Mouse (Mus musculus): ENCODE data around the gene Hfe. TPM values are rescaled to one million over a fixed set of nuclear protein-coding genes. Genes with fewer than 3 reads are reported as not detected.

Hfe gene
- total RNA-seq (2021) = 10 to 100 TPM; 23.3 to 31.0 TPM
- long read RNA-seq, experiment 1, transcript Hfe-202 (6 exons, 3,572 nt) = major isoform, 66 of 79 reads
- long read RNA-seq, experiment 1, partial matches to known transcripts = 3 of 79 reads
- long read RNA-seq, experiment 1, other reads (novel, unspliced or antisense) = 9 of 79 reads
- long read RNA-seq, experiment 2, transcript Hfe-202 (6 exons, 3,572 nt) = major isoform, 22 of 29 reads
- long read RNA-seq, experiment 2, partial matches to known transcripts = 1 of 29 reads
- long read RNA-seq, experiment 2, other reads (novel, unspliced or antisense) = 6 of 29 reads

DNA sequence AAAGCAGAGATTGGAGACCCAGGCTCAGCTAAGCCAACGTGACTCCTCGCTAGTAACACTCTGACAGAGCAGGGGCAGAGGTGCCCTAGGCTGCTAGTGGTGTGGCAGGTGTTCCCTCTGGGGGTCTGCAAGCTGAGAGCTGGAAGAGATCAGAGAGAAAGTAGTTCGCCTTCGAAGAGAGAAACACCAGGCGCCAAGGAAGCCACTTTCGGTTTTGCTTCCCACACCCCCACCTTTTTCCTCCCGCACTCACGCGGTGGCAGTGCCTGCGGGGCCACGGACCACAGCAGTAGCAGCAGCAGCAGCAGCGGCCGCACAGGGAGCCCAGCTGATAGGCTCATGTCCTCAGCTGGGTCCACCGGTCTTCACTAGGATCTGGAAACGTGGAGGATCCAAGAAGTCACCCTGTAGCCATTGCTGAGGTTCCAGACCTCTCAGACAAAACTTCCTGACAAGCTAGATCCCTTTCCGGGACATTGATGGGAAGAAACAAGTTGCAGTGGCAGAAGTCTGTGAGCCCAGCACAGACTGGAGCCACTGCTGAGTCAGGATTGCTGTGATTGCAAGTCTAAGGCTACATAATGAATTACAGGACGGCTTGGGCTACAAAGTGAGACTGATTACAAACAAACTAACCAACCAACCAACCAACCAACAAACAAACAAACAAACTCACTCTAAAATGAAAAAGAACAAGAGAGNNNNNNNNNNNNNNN is at the start of gene Hfe:
TSS of gene Hfe (minus strand) at position 481 of the 716 bp plus-strand sequence.
- DNase-seq = peak; percentile 74

DNA sequence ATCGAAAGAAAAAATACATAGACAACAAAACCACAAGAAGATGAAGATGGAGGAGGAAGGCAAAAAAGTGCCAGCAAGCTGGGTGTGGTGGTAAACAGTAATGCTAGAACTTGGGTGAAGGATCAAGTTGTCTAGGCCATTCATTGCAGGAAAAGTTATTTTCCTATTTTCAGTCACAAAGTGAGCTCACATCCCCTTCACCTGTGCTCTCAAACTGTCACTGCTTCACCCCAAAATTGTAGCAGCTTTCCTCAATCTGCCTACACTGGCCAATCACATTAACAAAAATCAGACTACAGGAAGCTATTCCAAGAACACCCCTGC is 49.2 kb upstream of the Hfe start:
- DNase-seq = no peak

DNA sequence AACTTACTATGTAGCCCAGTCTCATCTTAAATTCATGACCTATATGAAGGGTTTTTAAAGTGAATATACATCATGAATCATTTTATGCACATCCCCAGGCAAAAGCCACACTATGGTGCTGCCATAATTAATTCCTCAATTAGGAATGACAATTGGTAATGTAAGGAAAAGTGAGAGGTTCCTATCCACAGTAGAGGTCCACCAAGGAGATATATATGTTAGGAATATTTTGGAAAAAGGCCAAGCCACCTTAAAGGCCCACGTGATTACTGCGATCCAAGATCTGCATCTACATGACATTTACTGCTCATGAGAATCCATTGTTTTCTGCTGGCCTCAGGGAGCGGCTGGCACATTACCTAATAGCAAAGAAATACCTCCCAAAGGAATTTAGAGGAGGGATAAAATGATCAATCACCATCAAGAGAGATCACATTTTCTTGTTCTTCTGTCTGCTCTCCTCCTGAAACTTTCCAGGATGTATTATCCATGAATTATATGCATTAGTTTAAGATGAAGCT is 48.7 kb upstream of the Hfe start:
- DNase-seq = no peak

DNA sequence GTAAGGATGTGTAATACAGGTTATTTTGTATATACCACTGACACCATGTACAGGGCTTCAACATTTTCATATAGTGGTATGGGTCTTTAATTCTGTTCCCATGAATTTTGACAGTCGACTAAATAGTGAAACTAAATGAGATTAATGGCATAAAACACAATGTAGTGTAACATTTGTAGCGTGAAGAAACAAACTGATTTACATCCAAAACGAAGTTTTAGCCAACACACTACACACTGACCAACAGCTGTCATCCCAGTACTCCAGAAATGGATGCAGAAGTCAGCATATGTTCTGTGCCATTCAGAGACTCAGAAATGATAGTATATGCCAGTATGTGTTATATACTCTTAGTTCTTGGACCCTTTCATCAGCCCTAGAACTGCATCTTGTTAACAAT is 47.3 kb upstream of the Hfe start:
- no peak for DNase-seq

DNA sequence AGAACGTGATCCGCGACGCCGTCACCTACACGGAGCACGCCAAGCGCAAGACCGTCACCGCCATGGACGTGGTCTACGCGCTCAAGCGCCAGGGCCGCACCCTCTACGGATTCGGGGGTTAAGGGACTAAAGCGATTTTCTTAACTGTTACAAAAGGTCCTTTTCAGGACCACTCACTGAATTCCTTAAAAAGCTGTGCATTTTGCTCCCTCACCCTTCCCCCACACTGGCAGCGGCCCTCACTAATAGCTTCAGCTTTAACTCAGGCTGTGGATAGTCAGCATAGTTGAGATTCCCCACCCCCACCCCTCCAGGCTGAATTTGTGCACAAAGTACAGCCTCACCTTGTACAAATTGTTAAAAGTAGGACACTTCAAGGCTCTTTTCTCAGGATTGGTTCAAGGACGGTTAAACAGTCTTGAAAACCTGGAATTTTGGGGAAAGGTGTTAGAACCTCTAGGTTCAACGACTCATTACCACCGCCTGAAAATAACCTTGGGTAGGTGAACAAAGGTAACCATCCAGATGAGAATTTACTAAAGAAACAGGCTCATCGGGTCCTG is 46.6 kb upstream of the Hfe start:
- no peak for DNase-seq

DNA sequence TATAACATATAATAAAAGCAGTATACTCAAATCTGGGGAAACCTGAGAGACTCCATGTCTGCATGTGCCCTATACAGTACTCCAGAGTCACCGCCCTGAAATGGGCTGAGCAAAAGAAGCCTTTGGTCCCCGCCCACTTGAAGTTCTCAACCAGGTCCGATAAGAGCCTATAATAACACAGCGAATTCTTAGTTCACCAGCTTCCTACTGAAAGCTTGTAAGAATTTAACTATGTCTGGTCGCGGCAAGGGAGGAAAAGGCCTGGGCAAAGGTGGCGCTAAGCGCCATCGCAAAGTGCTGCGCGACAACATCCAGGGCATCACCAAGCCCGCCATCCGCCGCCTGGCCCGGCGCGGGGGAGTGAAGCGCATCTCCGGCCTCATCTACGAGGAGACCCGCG is 46.1 kb upstream of the Hfe start, which contains the start of gene Hist1h4b:
TSS of gene Hist1h4b (plus strand) at position 224 of the 400 bp plus-strand sequence.
- peak; percentile 91 for DNase-seq

DNA sequence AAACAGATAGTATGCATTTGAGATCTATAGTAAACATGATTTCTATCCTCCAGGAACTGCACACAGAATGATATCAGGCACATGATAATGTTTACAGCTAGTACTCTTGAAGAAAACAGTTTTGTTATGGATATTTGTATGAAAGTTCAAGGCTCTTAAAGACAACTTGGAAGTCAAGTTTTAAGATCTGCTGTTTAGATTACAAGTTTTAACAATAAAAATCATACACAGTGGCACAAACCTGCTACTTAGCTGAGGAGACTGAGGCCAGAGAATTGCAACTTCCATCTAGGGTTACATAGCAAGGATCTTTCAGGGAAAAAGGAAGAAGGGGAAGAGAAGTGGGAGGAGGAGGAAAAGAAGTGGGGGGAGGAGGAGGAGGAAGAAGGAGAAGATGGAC is 44.3 kb upstream of the Hfe start:
- DNase-seq = no peak

DNA sequence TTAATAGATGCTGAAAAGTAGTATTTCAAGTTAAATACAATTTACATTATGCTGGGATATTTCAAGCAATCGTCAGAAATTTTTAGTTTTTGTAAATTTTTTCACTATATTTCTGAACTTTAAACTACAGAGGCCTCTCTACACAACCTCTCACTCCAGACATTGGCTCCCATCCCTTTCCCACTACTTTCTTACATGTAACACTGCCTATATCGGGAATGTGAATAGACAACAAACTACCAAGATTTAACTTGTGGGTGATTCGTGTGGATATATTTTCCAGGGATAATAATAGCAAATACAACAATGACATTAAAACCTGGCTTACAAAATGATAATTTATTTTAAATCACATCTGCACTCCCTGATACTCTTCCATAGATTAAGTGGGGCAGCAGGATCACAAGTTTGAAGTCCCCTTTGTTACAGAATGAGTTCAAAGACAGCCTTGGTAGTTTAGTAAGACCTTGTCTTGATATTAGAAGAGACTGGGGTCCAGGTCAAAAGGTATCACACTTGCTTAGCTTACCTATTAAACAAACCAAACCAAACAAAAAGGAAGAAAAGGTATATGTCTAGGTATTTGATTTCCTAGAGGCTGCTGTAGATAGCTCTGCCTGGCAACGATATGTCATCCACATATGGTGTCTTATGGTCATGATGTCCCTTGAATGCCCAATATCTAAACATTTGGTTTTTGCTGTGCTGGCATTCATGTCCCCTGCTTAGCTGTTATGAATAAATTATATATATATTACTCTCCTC is 42.8 kb upstream of the Hfe start:
- DNase-seq = no peak

DNA sequence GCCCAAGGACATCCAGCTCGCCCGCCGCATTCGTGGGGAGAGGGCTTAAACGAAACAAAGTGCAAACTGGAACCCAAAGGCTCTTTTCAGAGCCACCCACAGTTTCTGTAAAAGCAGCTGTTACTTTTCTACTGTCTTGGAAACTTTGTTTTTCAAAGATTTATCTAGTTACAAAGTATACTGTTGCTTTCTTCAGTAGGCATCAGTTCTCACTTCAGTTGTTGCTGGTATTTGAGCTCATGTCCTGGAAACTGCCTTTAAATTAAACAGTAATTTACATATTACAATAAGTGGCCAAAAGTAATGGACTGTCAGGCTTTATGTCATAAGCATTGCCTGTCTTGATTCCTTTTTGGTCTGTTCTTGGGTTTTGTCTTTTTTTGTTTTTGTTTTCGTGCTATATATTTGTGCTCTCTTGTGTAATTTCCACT is 42.1 kb upstream of the Hfe start:
- no peak for DNase-seq

DNA sequence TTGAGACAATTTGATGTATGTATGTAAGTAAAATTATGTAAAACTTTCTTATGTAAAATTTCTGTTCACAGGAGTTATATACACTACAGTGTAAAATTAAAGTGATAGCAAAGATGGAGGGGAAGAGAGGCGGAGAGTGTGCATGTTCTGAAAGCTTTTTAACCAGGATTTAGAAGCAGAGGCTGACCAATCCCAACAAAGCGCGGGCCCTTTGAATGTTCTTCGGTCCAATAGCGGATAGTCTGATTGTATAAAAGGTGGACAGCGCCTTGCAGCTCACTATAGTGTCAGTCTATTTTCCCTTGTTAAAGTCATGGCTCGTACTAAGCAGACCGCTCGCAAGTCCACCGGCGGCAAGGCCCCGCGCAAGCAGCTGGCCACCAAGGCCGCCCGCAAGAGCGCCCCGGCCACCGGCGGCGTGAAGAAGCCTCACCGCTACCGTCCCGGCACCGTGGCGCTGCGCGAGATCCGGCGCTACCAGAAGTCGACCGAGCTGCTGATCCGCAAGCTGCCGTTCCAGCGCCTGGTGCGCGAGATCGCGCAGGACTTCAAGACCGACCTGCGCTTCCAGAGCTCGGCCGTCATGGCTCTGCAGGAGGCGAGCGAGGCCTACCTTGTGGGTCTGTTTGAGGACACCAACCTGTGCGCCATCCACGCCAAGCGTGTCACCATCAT is 41.5 kb upstream of the Hfe start, which contains the start of gene Hist1h3b:
TSS of gene Hist1h3b (plus strand) at position 201 of the 675 bp plus-strand sequence.
- DNase-seq = peak; percentile 93

DNA sequence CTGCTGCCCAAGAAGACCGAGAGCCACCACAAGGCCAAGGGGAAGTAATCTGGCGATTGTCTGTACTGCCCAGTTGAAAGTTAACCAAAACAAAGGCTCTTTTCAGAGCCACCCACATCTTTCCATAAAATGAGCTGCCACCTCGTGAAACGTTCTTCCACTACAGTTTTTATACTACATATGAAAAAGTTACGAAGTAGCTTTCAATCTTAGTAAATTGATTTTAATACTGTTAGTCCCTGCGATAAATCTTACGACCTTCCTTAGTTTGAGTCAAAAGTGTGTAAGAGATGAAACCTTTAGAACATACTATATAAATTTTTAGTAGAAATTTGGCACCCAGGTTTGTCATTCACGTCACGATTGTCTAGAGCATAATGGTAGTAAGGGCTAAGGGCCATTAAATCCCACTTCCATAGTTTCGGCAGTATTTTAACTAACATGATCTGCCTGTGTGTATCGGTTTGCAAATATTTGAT is 40.9 kb upstream of the Hfe start:
- no peak for DNase-seq

DNA sequence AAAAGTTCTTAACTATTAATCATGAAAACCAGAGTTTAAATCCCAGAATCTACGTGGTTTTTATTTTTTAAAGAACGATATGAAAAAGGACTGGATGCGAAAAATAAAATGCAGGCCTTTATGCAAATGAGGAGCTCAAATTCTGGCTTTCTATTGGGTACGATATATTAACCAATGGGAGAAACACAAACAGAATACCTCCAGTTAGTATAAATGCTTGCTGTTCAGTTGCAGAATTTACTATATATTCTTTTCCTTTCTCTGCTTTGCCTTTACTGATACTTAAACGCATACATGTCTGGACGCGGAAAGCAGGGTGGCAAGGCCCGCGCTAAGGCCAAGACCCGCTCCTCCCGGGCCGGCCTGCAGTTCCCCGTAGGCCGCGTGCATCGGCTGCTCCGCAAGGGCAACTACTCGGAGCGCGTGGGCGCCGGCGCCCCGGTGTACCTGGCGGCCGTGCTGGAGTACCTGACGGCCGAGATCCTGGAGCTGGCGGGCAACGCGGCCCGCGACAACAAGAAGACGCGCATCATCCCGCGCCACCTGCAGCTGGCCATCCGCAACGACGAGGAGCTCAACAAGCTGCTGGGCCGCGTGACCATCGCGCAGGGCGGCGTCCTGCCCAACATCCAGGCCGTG is 40.3 kb upstream of the Hfe start, which contains the start of gene Hist1h2ab:
TSS of gene Hist1h2ab (plus strand) at position 288 of the 639 bp plus-strand sequence.
- peak; percentile 61 for DNase-seq

DNA sequence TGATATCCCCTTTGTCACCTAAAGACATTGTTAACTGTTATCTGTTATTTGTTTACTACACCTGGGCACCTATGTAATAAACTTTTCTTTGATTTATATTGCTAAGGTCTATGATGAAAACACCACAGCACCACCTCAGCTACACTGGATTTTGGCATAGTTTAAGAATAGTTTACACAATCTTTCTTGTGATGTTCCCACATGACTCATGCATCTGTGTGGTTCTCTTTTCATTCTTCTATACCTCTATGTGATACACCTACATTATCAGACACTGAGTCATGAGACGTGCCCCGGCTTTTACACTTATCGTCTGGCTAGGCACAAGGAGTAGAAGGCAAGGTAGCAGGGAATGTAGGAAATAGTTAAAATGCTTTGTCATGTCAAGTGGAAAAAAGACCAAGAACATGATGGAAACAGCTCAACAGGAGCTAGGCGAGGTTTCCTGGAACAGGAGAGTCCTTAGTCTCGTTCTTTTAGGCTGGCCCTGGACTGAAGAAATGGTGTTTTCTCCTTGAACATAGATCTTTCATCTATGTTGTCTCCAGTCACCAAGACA is 39.0 kb upstream of the Hfe start:
- no peak for DNase-seq

DNA sequence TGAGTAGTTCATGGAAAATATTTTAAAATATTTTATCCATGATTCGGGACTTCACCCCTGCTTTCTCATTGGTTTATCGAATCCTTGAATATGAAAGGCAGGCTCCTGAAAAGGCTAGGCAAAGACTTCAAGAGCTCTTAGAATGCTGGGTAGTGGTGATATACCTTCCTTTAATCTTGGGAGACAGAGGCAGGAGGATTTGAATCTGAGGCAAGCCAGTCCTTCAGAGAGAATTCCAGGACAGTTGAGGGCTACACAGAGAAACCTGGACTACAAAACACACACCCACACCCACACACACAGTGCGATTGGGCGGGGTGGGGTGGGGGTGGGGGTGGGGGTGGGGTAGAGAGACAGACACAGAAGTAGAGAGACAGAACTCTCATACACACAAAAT is 37.2 kb upstream of the Hfe start:
- no peak for DNase-seq

DNA sequence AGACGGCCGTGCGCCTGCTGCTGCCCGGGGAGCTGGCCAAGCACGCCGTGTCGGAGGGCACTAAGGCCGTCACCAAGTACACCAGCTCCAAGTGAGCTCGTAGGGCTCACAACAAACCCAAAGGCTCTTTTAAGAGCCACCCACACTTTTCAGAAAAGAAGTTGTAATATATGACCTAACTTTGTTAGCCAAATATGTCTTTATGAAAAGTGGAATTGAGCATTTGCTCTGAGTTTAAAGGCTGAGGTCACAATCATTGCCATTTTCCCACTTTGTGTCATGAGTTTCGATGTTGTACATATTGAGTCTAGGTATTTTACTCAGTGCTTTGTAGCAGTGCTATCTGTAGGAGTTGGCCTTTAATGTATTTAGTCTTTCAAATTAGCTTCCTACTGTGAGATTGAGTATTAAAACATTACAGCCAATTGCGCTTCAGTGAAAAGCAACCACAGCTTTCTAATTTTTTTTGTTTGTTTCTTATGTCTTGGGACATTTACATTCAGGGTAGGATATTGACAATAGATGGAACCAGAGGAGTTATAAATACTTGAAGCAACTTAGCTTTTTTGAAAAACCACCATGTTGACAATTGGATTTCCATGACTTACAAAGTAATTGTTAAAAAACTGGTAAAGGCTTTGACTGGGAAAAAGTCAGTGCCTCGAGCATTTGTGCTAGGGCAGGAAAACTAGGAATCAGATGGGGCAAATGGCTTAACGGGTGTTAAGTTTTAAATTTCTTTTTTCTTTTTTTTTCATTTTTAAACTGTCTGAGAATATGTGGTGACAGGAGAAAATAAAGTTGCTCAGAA is 36.6 kb upstream of the Hfe start:
- no peak for DNase-seq

DNA sequence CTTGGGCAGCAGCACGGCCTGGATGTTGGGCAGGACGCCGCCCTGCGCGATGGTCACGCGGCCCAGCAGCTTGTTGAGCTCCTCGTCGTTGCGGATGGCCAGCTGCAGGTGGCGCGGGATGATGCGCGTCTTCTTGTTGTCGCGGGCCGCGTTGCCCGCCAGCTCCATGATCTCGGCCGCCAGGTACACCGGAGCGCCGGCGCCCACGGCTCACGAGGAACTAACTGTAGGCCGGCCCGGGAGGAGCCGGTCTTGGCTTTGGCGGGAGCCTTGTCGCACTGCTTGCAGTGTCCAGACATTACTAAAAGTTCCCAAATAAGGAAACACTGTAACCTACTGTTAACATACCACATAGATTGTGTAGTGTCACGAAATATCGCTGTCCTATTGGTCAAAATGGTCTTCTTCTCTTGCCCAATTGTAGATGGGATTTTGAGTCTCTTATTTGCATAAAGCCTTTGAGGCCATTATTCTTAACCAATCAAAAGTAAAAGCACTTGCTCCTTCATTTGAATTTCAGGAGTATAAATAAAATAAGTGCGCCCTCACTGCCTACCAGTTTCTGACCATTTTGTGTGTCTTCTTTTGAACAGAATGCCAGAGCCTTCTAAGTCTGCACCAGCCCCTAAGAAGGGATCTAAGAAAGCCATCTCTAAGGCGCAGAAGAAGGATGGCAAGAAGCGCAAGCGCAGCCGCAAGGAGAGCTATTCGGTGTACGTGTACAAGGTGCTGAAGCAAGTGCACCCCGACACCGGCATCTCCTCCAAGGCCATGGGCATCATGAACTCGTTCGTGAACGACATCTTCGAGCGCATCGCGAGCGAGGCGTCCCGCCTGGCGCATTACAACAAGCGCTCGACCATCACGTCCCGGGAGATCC is 35.8 kb upstream of the Hfe start, which contains the start of gene Hist1h2bb:
TSS of gene Hist1h2bb (plus strand) at position 534 of the 880 bp plus-strand sequence.
- peak; percentile 72 for DNase-seq

DNA sequence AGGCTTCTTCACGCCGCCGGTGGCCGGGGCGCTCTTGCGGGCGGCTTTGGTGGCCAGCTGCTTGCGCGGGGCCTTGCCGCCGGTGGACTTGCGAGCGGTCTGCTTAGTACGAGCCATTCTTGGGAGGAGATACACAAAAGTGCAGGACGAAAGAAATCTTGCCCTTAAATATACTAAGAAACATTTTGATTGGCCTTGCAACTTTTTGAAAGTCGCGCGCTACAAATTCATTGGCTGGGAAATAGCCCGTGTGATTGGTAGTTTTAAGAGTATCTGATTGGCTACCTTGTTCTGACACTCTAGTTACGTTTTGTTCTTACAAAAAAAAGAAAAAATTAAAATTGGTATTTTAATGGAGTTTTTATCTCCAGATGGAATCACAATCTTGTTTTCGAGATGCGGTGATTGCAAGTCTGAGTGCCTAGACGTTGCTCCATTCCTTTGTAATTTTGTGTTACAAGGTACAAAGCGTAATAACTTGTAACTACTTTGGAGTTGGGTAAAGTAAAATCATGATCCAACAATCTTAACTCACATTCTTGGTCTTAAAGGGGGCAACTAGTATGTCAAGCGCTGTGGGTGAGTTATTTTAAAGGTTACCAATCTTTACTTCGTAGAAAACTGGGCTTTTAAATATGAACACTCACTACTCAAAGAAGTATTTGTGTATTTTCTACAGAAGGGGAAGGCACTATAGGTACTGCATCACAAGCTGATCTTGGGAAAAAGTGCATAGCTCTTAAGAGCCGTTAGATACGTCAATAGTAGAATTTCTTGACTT is 34.9 kb upstream of the Hfe start, which contains the start of gene Hist1h3c:
TSS of gene Hist1h3c (minus strand) at position 222 of the 781 bp plus-strand sequence.
- peak; percentile 86 for DNase-seq

Measured in adrenal gland, postnatal 10 days (tissue).